Mouse (Mus musculus): Measurements from ENCODE around the gene Adcy2. TPM values are rescaled to one million over a fixed set of nuclear protein-coding genes. Genes with fewer than 3 reads are reported as not detected.

Adcy2 gene
- polyA plus RNA-seq, 1 experiment from 2014 or later, result 1.4 TPM

GRCm38 (mm10) chr13:68985789-68986188 is 13.6 kb downstream of the Adcy2 start:
- H3K27me3 ChIP-seq (ENCODE audit: control insufficient read depth, insufficient read depth, low read length), result no peaks in the 10 kb centered on the region
- no peaks in the 10 kb centered on the region for H3K36me3 ChIP-seq (ENCODE audit: control insufficient read depth, insufficient read depth, low read length)
- DNase-seq (ENCODE audit: low spot score, missing footprints) (no peak), ATAC-seq (ENCODE audit: low FRiP score) (no peak)
- no peak overlapping the region for H3K4me2 ChIP-seq
- H3K4me3 ChIP-seq (ENCODE audit: low read depth, low read length), result no peak overlapping the region
- 89% methylated on average over 2 of the region's 2 CpGs for WGBS
- no peak overlapping the region for H3K27ac ChIP-seq (ENCODE audit: low read depth, low read length)
- H3K9me3 ChIP-seq (ENCODE audit: control insufficient read depth, low read length), result no peaks in the 10 kb centered on the region
- no peaks in the 10 kb centered on the region for H3K4me1 ChIP-seq (ENCODE audit: control insufficient read depth, insufficient read depth, low read length)
- H3K9ac ChIP-seq (ENCODE audit: low read length), result no peak overlapping the region

GRCm38 (mm10) chr13:68984000-68984399 is 15.3 kb downstream of the Adcy2 start:
- H3K4me3 ChIP-seq (ENCODE audit: low read depth, low read length), result no peak overlapping the region
- no peak overlapping the region for H3K9ac ChIP-seq (ENCODE audit: low read length)
- no peaks in the 10 kb centered on the region for H3K4me1 ChIP-seq (ENCODE audit: control insufficient read depth, insufficient read depth, low read length)
- no peaks in the 10 kb centered on the region for H3K9me3 ChIP-seq (ENCODE audit: control insufficient read depth, low read length)
- 89% methylated on average over 15 of the region's 15 CpGs for WGBS
- H3K27me3 ChIP-seq (ENCODE audit: control insufficient read depth, insufficient read depth, low read length), result no peaks in the 10 kb centered on the region
- no peak overlapping the region for H3K4me2 ChIP-seq
- no peak for DNase-seq (ENCODE audit: low spot score, missing footprints)
- no peak for ATAC-seq (ENCODE audit: low FRiP score)
- H3K27ac ChIP-seq (ENCODE audit: low read depth, low read length), result no peak overlapping the region
- no peaks in the 10 kb centered on the region for H3K36me3 ChIP-seq (ENCODE audit: control insufficient read depth, insufficient read depth, low read length)

GRCm38 (mm10) chr13:68981048-68981447 is 18.3 kb downstream of the Adcy2 start:
- no peak overlapping the region for H3K27ac ChIP-seq (ENCODE audit: low read depth, low read length)
- no peaks in the 10 kb centered on the region for H3K9me3 ChIP-seq (ENCODE audit: control insufficient read depth, low read length)
- no peak for ATAC-seq (ENCODE audit: low FRiP score)
- H3K9ac ChIP-seq (ENCODE audit: low read length), result no peak overlapping the region
- no peak for DNase-seq (ENCODE audit: low spot score, missing footprints)
- WGBS, result 89% methylated on average over 2 of the region's 2 CpGs
- no peaks in the 10 kb centered on the region for H3K27me3 ChIP-seq (ENCODE audit: control insufficient read depth, insufficient read depth, low read length)
- H3K4me1 ChIP-seq (ENCODE audit: control insufficient read depth, insufficient read depth, low read length), result no peaks in the 10 kb centered on the region
- no peak overlapping the region for H3K4me3 ChIP-seq (ENCODE audit: low read depth, low read length)
- no peaks in the 10 kb centered on the region for H3K36me3 ChIP-seq (ENCODE audit: control insufficient read depth, insufficient read depth, low read length)
- no peak overlapping the region for H3K4me2 ChIP-seq

GRCm38 (mm10) chr13:68973143-68973542 is 26.2 kb downstream of the Adcy2 start:
- WGBS, result 58% methylated on average over 3 of the region's 3 CpGs
- ATAC-seq (ENCODE audit: low FRiP score) (no peak), DNase-seq (ENCODE audit: low spot score, missing footprints) (no peak)
- no peaks in the 10 kb centered on the region for H3K27me3 ChIP-seq (ENCODE audit: control insufficient read depth, insufficient read depth, low read length)
- no peak overlapping the region for H3K9ac ChIP-seq (ENCODE audit: low read length)
- no peaks in the 10 kb centered on the region for H3K4me1 ChIP-seq (ENCODE audit: control insufficient read depth, insufficient read depth, low read length)
- H3K9me3 ChIP-seq (ENCODE audit: control insufficient read depth, low read length), result no peaks in the 10 kb centered on the region
- no peak overlapping the region for H3K27ac ChIP-seq (ENCODE audit: low read depth, low read length)
- H3K36me3 ChIP-seq (ENCODE audit: control insufficient read depth, insufficient read depth, low read length), result no peaks in the 10 kb centered on the region
- H3K4me2 ChIP-seq, result no peak overlapping the region
- no peak overlapping the region for H3K4me3 ChIP-seq (ENCODE audit: low read depth, low read length)

GRCm38 (mm10) chr13:68961580-68961979 is 37.8 kb downstream of the Adcy2 start:
- Histone ChIP-seq H3K9ac (ENCODE audit: low read length) (no peak overlapping the region), H3K27me3 (ENCODE audit: control insufficient read depth, insufficient read depth, low read length) (no peaks in the 10 kb centered on the region), H3K4me2 (no peak overlapping the region), H3K36me3 (ENCODE audit: control insufficient read depth, insufficient read depth, low read length) (no peaks in the 10 kb centered on the region), H3K4me3 (ENCODE audit: low read depth, low read length) (no peak overlapping the region), H3K9me3 (ENCODE audit: control insufficient read depth, low read length) (no peaks in the 10 kb centered on the region), H3K4me1 (ENCODE audit: control insufficient read depth, insufficient read depth, low read length) (no peaks in the 10 kb centered on the region), H3K27ac (ENCODE audit: low read depth, low read length) (no peak overlapping the region)
- WGBS, result 88% methylated on average over 5 of the region's 5 CpGs
- ATAC-seq (ENCODE audit: low FRiP score), result no peak
- DNase-seq (ENCODE audit: low spot score, missing footprints), result no peak

- Histone ChIP-seq H3K4me3 (ENCODE audit: low read depth, low read length) (no peak overlapping the region), H3K9me3 (ENCODE audit: control insufficient read depth, low read length) (no peaks in the 10 kb centered on the region), H3K36me3 (ENCODE audit: control insufficient read depth, insufficient read depth, low read length) (no peaks in the 10 kb centered on the region), H3K27ac (ENCODE audit: low read depth, low read length) (no peak overlapping the region), H3K4me1 (ENCODE audit: control insufficient read depth, insufficient read depth, low read length) (no peaks in the 10 kb centered on the region), H3K4me2 (no peak overlapping the region), H3K9ac (ENCODE audit: low read length) (no peak overlapping the region), H3K27me3 (ENCODE audit: control insufficient read depth, insufficient read depth, low read length) (no peaks in the 10 kb centered on the region)
- WGBS, result 86% methylated on average over 6 of the region's 6 CpGs
- DNase-seq (ENCODE audit: low spot score, missing footprints) (no peak), ATAC-seq (ENCODE audit: low FRiP score) (no peak)
Measured at GRCm38 (mm10) chr13:68960513-68960912, 38.8 kb downstream of the Adcy2 start.

- Histone ChIP-seq H3K4me3 (ENCODE audit: low read depth, low read length) (no peak overlapping the region), H3K9ac (ENCODE audit: low read length) (no peak overlapping the region), H3K9me3 (ENCODE audit: control insufficient read depth, low read length) (no peaks in the 10 kb centered on the region), H3K4me1 (ENCODE audit: control insufficient read depth, insufficient read depth, low read length) (no peaks in the 10 kb centered on the region), H3K27me3 (ENCODE audit: control insufficient read depth, insufficient read depth, low read length) (no peaks in the 10 kb centered on the region), H3K4me2 (no peak overlapping the region), H3K27ac (ENCODE audit: low read depth, low read length) (no peak overlapping the region), H3K36me3 (ENCODE audit: control insufficient read depth, insufficient read depth, low read length) (no peaks in the 10 kb centered on the region)
- ATAC-seq (ENCODE audit: low FRiP score) (no peak), DNase-seq (ENCODE audit: low spot score, missing footprints) (no peak)
- WGBS, result 90% methylated on average over 4 of the region's 4 CpGs
Measured at GRCm38 (mm10) chr13:68959406-68959805, 39.9 kb downstream of the Adcy2 start.

GRCm38 (mm10) chr13:68942735-68943134 is 56.6 kb downstream of the Adcy2 start:
- 76% methylated on average over 2 of the region's 2 CpGs for WGBS
- no peak for DNase-seq (ENCODE audit: low spot score, missing footprints)
- H3K4me1 ChIP-seq (ENCODE audit: control insufficient read depth, insufficient read depth, low read length), result no peaks in the 10 kb centered on the region
- no peak overlapping the region for H3K4me3 ChIP-seq (ENCODE audit: low read depth, low read length)
- H3K9me3 ChIP-seq (ENCODE audit: control insufficient read depth, low read length), result no peaks in the 10 kb centered on the region
- no peaks in the 10 kb centered on the region for H3K36me3 ChIP-seq (ENCODE audit: control insufficient read depth, insufficient read depth, low read length)
- H3K27me3 ChIP-seq (ENCODE audit: control insufficient read depth, insufficient read depth, low read length), result no peaks in the 10 kb centered on the region
- H3K27ac ChIP-seq (ENCODE audit: low read depth, low read length), result no peak overlapping the region
- no peak overlapping the region for H3K4me2 ChIP-seq
- ATAC-seq (ENCODE audit: low FRiP score), result no peak
- H3K9ac ChIP-seq (ENCODE audit: low read length), result no peak overlapping the region

- Histone ChIP-seq H3K27me3 (ENCODE audit: control insufficient read depth, insufficient read depth, low read length) (no peaks in the 10 kb centered on the region), H3K36me3 (ENCODE audit: control insufficient read depth, insufficient read depth, low read length) (no peaks in the 10 kb centered on the region), H3K4me1 (ENCODE audit: control insufficient read depth, insufficient read depth, low read length) (no peaks in the 10 kb centered on the region), H3K9ac (ENCODE audit: low read length) (no peak overlapping the region), H3K4me3 (ENCODE audit: low read depth, low read length) (no peak overlapping the region), H3K4me2 (no peak overlapping the region), H3K27ac (ENCODE audit: low read depth, low read length) (no peak overlapping the region), H3K9me3 (ENCODE audit: control insufficient read depth, low read length) (no peaks in the 10 kb centered on the region)
- DNase-seq (ENCODE audit: low spot score, missing footprints), result no peak
- 94% methylated on average over 1 of the region's 1 CpGs for WGBS
- ATAC-seq (ENCODE audit: low FRiP score), result no peak
Measured at GRCm38 (mm10) chr13:68941429-68941828, 57.9 kb downstream of the Adcy2 start.

GRCm38 (mm10) chr13:68932283-68932647 is 67.1 kb downstream of the Adcy2 start:
- DNase-seq (ENCODE audit: low spot score, missing footprints) (no peak), ATAC-seq (ENCODE audit: low FRiP score) (no peak)
- Histone ChIP-seq H3K4me2 (no peak overlapping the region), H3K9me3 (ENCODE audit: control insufficient read depth, low read length) (no peaks in the 10 kb centered on the region), H3K27me3 (ENCODE audit: control insufficient read depth, insufficient read depth, low read length) (no peaks in the 10 kb centered on the region), H3K27ac (ENCODE audit: low read depth, low read length) (no peak overlapping the region), H3K36me3 (ENCODE audit: control insufficient read depth, insufficient read depth, low read length) (no peaks in the 10 kb centered on the region), H3K4me3 (ENCODE audit: low read depth, low read length) (no peak overlapping the region), H3K9ac (ENCODE audit: low read length) (no peak overlapping the region), H3K4me1 (ENCODE audit: control insufficient read depth, insufficient read depth, low read length) (no peaks in the 10 kb centered on the region)
- 71% methylated on average over 1 of the region's 1 CpGs for WGBS
